Mouse (Mus musculus) kidney, adult 18-20 months (tissue): Measurements from ENCODE around the gene Sumo3.

Source experiments
- DNase-seq: peaks from one replicate; pipeline ENCODE4 v3.0.0; 2021

Gene Sumo3

DNA sequence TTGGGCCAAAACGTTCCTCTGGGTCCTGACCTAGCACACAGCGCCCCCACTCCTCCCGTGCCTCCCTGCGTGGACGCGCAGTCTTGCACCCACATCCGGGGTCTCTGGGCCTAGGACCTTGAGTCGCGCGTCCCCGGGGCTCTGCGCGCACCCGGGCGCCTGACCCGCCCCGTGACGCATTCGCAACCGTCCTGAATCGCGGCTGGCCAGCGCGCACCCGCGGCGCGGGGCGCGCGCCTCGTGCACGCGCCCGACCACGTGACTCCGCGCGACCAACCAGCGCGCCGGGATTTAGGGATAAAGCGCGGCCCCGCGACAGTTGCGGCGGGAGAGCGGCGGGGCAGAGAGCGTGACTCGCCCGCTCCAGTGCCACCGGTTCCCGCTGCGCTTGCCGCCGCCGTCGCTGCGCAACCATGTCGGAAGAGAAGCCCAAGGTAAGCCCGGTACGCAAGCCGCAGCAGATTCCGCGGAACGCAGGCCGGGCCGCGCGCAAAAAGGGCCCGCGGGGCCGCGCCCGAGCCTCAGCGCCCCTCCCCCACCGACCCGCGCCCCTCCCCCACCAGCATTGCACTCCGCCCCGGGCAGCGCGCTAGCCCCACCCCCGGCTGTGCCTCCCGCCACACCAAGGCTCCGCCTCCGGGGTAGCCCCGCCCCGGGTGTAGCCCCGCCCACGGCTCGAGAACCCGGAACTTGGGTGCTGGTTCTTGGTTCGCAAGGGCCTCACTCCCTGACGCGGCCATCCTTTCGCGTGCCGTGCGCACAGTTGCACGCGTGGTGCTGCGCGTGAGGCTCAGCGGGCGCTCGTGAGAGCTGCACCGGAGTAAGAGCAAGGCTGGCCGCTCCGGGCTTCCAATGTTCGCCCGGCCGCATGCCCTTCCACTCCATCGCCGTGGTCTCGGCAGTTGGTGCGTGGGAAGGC lies at the start of gene Sumo3, which contains the start of gene Gm49325:
Gene Sumo3 (plus strand): TSS at position 190 of the 919 bp plus-strand sequence.
Gene Gm49325 (plus strand): TSS at position 290 of the 919 bp plus-strand sequence.
- peak; percentile 99 for DNase-seq

DNA sequence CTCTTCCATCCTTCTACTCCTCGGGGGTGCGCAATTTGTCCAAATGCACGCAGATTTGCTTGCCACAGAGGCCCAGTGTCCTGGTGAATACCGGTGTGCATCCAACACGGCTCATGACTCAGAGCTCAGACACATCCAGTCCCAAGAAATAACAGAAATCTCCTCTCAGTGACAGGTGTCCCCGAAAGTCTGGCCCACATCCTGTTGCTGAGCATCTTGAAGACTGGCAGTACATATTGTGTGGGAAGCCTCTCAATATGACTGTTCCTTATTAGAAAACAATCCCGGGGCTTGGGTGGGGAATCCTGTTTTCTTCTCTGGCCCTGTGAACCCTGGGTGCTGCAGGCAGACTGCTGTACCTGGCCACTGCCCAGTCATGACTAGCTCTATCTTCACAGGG lies 49.3 kb upstream of the Sumo3 start:
- no peak for DNase-seq

GRCm38 (mm10) chr10:77557641-77558040 lies 48.3 kb upstream of the Sumo3 start:
- peak; percentile 36 for DNase-seq

DNA sequence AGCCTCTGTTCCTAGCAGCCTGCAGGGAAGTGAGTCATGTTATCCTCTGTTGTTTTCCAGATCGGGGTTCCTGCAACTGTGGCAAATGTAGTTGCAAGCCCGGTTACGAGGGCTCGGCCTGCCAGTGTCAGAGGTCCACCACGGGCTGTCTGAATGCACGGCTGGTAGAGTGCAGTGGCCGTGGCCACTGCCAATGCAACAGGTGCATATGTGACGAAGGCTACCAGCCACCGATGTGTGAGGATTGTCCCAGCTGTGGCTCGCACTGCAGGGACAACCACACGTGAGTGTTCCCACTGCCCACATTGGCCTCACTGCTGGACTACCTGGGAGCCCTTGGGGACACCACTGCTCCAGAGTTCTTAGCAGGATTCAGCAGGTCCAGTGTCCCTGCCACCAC lies 45.8 kb upstream of the Sumo3 start:
- no peak for DNase-seq

GRCm38 (mm10) chr10:77560830-77561229 lies 45.1 kb upstream of the Sumo3 start:
- no peak for DNase-seq

- DNase-seq: no peak
Observed at GRCm38 (mm10) chr10:77561508-77561907, 44.4 kb upstream of the Sumo3 start.

GRCm38 (mm10) chr10:77565005-77565404 lies 40.9 kb upstream of the Sumo3 start:
- DNase-seq: no peak

DNA sequence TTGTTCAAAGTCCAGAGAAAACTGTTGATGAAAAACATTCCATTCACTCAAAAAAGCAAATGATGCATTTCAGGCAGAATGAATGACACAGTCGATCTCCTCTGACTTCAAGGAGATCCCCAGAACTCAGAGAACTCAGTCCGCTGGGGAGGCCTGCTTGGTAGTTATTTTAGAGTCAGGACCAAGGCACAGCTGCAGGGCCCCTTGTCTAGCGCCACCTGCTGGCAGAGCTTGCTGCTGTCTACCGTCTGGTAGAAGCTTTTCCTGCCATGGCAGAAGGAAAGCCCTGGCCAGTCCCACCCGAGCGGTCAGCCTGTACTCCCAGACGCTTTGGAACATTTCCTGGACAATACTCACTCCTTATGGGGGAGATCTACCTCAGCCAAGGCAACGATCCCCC lies 39.2 kb upstream of the Sumo3 start:
- peak; percentile 87 for DNase-seq

DNA sequence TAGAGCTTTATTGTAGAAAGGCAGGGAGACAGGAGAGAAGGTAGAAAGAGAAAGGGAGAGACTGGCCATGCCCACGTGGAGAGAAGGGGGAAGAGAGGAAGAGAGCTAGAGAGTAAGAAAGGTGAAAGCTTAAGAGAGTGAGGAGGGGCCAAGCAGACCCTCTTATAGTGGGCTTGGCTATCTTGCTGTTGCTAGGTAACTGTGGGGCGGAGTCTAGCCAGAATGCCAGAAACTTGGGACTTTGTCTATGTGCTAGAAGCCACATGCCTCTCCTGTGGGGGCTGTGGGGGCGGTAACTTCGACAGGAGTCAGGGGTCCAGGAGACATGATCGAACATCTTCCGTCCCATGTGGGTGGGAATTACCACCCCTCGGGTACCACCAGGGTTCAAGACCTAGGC lies 36.4 kb upstream of the Sumo3 start:
- DNase-seq: no peak

GRCm38 (mm10) chr10:77569973-77570658 lies 35.8 kb upstream of the Sumo3 start:
- peak; percentile 48 for DNase-seq

DNA sequence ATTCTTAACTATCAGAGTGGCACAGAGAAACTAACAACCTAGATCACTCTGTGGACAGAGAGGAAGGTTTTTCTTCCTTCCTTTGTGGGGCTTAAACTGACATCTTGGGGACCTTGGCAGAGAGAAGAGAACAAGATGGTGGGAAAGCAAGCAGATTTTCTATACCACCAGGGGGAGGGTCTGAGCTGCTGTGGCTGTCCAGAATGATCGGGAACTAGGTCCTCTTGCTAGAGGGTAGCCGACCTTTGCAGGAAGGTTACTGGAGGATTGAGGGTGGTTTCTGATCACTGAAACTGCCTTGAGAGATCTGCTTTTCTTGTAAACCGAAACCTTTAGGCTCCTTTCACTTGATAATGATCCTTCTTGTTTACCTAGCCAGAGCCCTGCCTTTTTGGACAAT lies 33.7 kb upstream of the Sumo3 start:
- DNase-seq: no peak

GRCm38 (mm10) chr10:77573162-77573561 lies 32.7 kb upstream of the Sumo3 start:
- DNase-seq: no peak

GRCm38 (mm10) chr10:77580027-77580920 lies 25.6 kb upstream of the Sumo3 start:
- no peak for DNase-seq

DNA sequence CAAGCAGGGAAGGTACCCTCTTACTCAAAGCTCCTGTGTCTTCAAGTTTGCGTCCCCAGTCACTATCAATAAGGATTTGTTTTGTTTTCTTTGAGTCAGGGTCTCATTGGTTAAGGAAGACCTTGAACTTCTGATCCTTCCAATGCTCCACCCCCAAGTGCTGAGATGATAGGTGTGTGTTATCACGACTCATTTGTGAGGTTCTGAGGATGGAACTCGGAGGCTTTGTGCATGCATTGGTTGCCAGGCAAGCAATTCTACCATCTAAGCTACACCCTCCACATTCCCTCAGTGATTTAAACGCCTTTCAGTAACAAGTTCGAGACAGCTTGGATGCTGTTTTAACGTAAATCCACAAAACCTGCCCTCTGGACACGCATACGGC lies 24.9 kb upstream of the Sumo3 start:
- DNase-seq: no peak

- peak; percentile 96 for DNase-seq
Observed at GRCm38 (mm10) chr10:77581408-77582284, 24.3 kb upstream of the Sumo3 start, which contains the start of gene Pttg1ip. TSS of gene Pttg1ip (plus strand) at chr10:77581720.

GRCm38 (mm10) chr10:77582285-77582618 lies 23.6 kb upstream of the Sumo3 start:
- no peak for DNase-seq

GRCm38 (mm10) chr10:77583795-77584422 lies 22.0 kb upstream of the Sumo3 start:
- DNase-seq: peak; percentile 49

DNA sequence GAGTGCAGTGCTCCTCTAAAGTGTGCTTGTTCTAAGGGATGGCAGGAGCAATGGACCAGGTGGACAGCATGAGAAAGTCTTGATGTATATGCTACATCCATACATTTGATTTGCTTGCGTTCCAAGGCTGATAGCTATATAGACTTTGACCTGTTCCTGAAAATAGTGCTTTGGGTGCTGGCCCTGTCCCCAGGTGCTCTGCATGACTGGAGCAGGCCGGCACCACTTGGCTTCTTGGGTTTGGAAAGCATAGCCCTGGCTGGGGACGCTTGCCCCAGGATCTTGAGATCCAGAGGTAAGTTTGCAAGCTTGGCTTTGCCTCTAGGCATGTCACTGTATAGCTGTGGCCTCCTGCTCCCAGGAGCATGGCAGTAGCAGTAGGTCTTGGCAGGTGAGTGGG lies 19.3 kb upstream of the Sumo3 start:
- DNase-seq: no peak

GRCm38 (mm10) chr10:77587091-77587775 lies 18.7 kb upstream of the Sumo3 start:
- peak; percentile 40 for DNase-seq

GRCm38 (mm10) chr10:77588036-77588435 lies 17.9 kb upstream of the Sumo3 start:
- peak; percentile 45 for DNase-seq

GRCm38 (mm10) chr10:77589117-77589516 lies 16.8 kb upstream of the Sumo3 start:
- DNase-seq: no peak
